Mouse (Mus musculus) cerebellum, adult (tissue): ENCODE results near the gene Nudcd3.

Source experiments
- ATAC-seq: cut with Nextera tagmentation; 2 replicates; pipeline ENCODE4 v1.9.2; 2017; ENCODE audit warnings: mild to moderate bottlenecking, moderate library complexity, mixed read lengths; ENCODE audit not compliant: insufficient number of reproducible peaks, low FRiP score, low TSS enrichment

The Nudcd3 gene

DNA sequence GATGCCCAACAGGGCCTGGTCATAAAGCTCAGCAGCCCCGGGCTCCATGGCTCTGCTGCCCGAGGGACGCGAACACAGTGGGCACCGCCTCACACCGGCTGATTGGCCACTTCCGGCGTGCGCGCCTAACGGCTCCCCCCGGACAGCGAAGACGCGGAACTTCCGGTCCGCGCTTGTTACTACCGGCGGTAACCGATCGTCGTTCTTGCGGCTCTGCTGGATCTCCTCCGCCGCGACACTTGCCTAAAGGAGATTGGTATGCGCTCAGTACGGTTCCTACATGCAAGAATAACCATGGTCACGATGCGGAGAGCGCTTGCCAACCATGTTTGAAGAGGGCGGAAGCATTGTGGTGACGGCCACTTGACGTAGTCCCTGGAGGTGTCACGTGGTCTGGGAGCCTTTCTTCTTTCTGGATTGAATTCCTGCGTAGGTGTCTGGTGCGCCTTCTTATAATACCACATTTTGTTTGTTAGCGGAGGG is at the start of gene Nudcd3:
TSS of gene Nudcd3 (minus strand) at position 329 of the 483 bp plus-strand sequence.
- ATAC-seq, result peak; percentile 97

DNA sequence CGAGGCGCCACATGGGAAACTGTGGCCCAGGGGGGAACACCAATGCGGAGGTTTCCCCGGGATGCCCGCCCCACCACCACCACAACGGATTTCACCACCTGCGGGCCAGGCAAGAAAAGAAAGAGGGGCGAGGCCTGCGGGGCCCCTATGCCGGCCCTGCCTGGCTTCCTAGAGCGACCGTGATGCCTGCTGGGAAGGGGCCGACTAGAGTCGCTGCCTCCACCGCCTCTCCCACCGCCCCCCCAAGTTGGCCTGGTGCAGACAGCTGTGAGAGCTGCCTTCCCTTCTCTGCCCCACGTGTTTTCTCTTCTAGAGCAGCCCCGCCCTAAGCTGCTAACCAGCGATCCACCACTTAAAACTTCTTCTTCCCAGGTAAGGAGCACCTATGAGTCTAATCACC is 44.5 kb upstream of the Nudcd3 start:
- ATAC-seq, result no peak

DNA sequence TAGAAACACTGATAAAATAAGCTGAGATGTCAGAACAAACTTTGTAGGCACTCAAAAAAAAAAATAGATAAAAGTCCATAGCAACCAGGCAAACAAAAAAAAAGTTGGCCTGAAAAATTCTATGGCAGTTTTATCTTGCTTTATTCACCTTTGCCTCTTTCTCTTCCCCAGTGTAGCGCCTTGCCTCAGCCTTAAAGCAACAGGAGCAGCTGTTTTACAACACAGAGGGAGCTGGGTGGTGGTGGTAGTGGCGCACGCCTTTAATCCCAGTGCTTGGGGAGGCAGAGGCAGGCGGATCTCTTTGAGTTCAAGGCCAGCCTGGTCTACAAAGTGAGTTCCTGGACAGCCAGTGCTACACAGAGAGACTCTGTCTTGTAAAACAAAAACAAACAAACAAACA is 32.8 kb upstream of the Nudcd3 start:
- no peak for ATAC-seq

DNA sequence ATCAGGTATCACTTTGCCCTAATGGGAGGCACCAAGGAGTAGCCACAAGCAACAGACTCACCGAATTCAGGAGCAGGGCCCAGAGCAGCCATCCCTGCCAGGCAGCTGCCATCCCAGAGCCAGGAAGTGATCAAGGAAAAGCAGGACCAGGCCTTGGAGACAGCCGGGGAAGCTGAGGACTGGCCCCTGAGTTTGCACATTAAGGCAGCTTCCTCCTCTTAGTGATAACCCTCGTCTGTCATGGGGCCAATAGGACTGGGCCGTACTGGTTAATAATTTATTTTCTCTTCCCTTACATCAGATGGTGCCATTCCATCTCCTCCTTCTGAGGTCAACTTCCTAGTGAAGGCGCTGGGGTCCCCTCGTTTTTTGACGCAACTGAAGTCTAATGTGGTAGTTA is 29.8 kb upstream of the Nudcd3 start, which contains the start of gene Npc1l1:
TSS of gene Npc1l1 (minus strand) at position 132 of the 400 bp plus-strand sequence.
- no peak for ATAC-seq

DNA sequence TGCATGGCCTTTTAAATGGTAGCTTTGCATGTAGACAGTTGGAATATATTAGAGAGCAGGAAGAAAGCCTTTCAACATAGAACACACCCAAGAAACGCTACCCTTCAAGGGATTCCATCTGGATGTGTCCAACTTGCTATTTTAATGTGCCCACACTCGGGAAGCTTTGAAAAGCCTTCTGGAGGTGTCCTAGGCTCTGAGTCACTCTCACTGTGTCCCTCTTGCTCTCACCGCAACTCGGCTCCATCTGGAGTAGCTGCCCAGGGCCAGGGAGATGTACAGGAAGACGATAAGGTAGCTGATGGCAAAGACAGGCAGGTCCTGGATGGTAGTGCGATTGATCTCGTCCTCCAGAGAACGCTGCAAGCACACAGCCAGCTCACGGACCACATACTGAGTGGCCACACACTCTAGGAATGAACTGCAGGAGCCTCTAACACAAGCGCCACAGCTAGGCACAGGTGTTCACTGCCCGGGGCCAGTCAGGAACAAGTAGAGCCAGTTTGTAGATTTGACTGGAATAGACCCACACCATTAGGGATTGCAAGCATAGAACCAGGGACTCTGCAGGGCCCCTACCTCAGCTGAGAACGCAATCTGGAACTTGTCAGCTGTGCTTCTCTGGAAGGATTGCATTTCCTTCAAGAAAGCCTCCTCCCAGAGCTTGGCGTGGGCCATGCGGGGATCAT is 24.5 kb upstream of the Nudcd3 start:
- ATAC-seq, result no peak

DNA sequence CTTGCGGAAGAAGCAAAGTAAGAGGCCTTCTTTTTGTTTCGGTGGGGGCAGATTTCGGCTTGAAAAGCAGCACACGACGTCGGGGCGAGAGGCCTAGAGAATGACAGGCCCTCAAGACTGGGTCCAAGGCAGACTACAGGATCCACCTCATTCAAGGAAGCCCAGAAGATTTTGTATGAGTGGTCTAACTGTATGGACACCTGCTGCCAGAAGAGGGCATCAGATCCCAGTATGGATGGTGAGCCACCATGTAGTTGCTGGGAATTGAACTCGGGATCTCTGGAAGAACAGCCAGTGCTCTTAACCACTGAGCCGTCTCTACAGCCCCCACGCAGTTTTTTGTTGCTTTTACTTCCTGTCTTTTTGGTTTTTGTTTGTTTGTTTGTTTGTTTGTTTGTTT is 22.0 kb upstream of the Nudcd3 start:
- no peak for ATAC-seq

DNA sequence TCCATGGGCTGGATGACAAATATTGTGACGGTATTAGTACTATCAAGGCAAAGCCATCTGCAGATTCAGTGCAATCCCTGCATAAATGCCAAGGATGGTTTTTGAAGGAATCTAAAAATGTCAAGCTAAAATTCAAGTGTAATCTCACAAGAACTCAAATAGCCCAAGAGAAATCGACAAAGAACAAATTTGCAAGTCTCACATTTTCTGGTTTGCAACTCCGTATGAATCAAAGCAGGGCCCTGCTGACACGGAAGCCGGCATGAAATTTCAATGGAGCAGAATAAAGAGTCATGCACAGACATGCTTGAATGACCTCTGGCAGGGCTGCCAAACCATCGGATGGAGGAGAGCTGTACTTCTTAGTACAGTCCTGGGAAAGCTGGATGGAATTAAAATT is 19.8 kb upstream of the Nudcd3 start:
- ATAC-seq, result no peak

DNA sequence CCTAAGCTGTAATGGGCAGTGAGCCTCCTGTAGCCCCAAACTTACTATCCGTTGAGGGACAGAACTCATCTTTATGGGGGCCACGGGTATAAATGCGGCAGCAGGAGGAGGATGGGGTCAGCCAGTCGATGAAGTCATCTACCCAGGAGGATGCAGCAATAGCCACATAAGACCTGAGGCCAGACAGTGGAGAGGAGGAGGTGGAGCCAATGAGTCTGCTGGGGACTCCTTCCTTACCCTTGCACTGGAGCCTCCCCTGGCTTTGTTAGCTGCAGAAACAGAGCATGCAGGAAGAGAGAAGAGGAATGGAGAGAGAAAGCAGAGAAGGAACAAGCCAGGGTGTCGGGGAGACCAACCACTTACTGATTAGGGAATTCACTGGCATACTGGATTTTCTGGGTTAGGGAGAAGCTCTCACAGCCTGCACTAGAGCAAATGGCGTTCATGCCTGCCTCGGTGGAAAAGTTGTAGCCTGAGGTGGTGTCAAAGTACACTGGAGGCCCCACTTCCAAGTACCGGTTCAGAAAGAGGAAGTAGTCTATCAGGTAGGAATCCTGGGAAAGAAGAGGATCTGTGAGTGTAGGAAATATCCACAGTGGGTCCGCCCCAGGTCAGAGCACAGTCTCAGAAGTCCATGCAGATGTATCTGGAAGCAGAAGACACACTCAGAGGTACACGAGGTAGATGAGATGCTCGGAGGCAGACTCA is 18.1 kb upstream of the Nudcd3 start:
- no peak for ATAC-seq

DNA sequence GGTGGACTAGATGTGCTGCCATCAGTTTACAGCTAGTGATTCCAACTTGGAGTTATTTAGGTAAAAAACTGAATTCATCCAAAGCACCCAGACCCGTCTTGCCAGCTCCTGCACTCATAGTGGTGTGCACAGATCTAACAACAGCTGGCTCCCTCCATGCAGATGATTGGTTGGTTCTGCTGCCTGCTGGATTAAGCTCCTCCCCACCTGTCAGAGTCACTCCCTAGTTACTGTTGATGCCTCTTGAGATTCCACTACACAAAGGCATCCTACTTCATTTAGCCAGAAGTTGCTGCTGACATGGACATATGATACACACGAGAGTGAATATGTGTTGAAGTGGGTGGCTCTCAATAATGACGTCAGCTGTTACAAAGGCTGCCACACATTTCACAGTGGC is 16.6 kb upstream of the Nudcd3 start:
- ATAC-seq, result no peak

DNA sequence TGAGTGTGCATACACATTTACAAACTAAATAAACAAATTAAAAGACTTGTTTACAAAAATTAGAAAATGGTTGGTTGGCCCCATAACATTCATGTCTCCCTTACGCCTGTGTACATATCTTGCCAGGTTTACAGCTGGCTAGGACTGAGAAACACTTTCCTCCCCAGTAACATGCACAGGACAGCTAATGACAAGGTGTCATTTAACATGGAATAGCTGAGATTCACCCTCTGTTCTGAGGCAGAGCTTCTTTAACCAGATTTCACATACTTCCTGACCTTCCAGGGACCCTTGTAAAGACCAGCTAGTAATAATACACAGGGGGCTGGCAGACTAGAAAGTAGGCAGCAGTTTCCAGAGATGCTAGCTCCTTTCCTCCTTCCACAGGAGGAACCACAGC is 7.9 kb upstream of the Nudcd3 start:
- ATAC-seq, result no peak

DNA sequence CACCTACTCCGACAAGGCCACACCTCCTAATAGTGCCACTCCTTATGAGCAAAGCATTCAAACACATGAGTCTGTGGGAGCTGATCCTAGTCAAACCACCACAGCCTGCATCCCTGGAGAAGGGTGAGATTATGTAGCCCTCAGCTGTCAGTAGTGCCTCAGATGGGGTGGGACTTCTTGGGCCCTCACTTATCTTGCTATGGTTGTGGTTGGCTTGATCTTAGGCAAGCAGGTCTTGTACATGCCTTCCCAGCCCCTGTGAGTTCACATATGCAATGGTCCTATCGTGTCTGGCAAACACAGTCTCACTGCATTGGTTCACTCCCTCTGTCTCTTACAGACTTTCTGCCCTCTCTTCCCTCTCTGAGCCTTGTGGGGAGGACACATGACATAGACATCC is 6.9 kb upstream of the Nudcd3 start:
- ATAC-seq, result no peak

DNA sequence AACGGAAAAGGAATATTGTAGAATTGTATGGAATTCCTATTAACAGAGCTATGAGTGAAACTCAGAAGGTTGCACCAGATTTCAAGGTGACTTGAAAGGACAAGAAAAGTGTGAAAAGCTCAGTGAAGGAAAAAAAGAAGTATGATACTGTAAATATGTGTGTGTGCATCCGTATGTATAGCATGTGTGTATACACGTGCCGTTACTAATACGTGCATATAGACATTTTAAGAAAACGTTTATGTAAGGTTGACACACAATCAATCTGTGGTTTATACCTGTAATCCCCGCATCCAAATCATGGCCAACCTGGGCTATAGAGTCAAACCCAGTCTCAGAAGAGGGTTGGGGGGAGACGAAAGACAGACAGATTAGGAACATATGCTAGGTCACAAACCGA is 355 bp upstream of the Nudcd3 start:
- no peak for ATAC-seq

DNA sequence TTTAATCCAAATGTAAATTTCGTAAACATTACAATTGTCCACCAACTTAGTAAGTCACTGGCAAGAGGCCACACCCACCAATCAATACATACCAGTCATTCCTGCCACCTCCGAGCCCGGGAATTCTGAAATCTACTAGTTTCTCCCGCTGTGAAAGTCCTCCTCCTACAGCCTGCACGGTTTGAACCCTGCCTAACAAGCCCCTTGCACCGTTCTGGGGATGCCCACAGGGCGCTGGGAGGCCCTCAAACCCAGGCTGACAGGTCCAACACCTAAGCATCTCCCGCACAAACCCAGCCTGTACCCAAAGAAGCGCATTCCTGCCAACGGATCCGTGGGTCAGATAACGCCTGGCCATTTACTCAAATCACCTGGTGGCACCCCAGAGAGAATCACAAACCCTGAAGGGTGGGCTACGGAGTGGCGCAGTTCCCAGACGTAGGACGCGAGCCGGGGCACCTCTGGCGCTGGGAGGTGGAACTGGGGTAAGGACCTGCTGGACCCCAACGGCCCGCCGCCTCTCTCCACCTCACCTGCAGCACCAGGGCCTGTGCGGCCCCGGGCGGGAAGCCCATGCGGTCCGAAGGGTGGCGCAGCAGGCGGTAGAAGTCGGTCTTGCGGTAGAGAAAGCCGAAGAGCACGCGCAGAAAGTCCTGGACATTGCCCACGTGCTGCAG is 667 bp downstream of the Nudcd3 start, which contains the start of gene A730071L15Rik:
TSS of gene A730071L15Rik (plus strand) at position 620 of the 677 bp plus-strand sequence.
- no peak for ATAC-seq

DNA sequence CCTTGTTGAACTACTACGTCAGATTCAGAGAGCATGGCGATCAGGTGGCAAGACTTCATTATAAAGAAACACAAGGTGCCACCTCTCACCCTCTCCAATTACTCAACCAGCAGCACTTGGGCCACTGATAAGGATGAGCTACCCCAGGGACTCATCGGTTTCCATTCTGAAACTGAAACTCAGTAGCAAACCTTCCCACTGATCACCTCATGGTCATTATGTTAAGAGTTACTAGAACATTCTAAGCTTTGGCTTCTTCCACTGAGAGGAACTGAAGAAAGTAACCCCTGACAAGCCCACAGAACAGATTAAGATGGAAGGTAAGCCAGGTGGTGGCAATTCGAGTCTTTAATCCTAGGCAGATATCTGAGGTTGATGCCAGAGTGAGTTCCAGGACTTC is 1.8 kb downstream of the Nudcd3 start:
- no peak for ATAC-seq

DNA sequence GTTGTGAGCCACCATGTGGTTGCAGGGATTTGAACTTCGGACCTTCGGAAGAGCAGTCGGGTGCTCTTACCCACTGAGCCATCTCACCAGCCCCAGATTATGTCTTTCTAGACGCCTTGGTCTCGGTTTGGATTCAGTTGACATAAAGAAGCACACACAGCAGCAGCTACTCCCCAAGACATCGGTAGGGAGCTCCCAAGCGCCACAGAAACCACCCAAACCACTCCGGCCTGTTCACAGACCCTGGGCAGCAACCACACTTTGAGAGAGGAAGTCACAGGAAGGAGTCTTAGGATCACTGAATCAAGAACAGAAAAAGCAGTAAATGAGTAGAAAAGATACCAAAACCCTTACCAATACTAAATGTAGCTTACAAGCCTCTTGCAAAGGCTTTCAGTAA is 3.4 kb downstream of the Nudcd3 start:
- no peak for ATAC-seq

DNA sequence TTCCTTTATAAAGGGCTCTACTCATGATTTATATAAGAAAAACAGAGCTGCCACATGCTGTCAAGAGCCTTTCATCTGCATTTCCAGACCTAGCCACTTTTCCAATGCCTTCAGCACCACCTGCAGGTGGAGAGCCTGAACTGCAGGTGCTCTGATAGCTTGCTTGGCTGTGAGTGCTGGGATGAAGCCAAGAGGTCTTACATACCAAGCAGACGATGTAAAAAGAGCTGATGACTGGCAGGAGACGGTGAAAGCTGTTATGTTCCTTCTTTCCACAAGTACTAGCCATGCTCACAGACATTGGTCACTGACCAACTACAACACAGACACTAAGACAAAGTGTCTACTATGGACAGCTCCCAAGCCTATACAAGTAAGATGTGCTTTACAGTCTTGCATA is 12.3 kb downstream of the Nudcd3 start:
- ATAC-seq, result peak; percentile 58; the same call in 1 of the 2 replicates

DNA sequence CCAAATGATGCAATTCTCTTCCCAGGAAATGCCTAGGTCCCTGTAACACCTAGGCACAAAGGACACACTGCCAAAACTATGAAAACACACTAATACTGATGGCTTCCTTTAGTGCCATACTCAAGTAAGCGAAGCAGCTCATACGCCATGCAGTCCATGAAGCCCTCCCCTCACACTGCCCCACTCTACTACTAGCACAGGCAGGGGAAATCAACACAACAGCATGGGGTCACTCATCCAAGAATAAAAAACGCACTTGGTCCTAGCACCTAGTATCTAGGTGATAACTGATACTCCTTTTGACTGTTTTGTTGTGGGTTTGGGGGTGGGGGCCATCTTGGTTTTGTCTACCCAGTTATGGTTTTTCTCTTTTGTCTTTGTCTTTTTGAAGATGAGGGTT is 12.8 kb downstream of the Nudcd3 start:
- ATAC-seq, result 0 out of 2 replicates have a peak, but pooled peaks have one; percentile 15

DNA sequence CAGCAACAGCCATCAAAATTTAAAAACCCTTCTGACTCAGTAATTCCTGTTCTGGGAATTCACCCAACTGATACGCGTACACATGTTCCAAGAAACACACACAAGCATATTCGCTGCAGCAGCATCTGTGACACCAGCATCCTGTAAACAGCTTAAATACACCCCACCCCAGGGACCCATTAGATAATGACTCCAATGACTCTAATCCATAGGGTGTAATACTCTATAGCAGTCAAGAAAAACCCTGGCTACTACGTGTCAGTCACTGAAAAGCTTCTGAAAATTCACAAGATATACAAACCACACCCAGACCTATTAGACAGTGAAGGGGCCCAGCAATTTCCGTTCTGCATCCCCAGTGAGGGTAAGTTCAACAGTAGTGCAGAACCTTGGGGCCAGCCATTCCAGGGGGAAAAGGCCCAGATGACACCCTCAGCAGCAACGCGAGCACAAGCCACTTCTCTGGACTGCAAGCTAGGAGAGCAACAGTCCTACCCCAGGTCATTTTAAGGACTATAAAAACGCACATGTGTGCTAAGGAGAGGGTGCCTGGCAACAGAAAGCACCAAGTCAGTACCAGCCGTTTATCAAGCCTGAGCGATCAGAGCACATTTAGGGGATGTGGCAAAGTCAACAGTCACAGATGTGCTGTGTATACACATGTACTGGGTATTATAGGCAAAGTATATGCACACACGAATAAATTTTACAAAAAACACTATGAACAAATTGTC is 15.8 kb downstream of the Nudcd3 start:
- ATAC-seq, result no peak

DNA sequence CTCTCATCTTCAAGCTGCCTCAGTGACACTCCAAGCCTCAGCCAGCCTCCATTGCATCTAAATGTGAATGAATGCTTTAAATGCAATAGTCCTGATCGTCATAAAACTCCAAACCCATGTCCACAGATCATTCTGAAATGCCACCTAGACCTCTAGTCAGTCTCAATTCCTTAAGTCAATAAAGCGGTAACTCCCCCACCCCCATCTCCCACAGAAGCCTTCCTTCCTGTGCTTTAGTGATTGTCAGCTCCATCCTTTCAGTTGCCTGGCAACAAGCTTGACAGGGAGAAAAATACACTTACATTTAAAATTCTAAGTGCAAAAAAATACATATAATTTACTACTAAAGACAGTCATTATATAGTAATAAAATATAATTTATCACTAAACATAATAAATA is 17.0 kb downstream of the Nudcd3 start:
- ATAC-seq, result no peak

DNA sequence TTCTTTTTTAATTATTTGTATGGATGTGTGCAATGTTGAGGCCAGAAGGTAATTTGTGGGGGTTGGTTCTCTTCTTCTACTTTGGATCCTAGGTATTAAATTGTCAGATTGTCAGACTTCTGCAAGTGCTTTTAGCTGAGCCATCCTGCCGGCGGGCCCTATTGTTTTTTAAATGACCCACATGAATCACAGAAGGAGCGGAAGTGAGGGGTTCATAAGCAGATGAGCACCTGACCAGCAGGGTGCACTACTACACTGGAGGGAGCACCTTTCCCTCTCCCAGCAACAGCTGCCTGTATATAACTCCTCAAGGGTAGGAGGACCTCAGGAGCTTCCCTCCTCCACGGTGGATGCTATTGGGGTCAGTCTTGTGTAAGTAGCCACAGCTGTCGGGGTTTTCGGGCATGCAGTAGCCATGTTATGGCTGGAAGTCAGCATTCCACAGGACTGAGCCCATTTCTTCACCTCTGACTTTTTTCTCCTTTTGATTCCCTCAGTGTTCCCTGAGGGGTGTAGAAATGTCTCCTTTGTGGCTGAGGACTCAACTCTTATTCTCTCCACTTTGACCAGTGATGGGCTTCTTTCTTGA is 19.3 kb downstream of the Nudcd3 start:
- no peak for ATAC-seq
